Mouse (Mus musculus) spleen, postnatal 14 days (tissue): Measurements from ENCODE around the gene Phb.

Experiments
- DNase-seq, 2 experiments: peaks; one replicate each; pipeline ENCODE4 v3.0.0; 2021 to 2022; ENCODE audit warnings: low spot score in 2 of 2

The Phb gene

DNA sequence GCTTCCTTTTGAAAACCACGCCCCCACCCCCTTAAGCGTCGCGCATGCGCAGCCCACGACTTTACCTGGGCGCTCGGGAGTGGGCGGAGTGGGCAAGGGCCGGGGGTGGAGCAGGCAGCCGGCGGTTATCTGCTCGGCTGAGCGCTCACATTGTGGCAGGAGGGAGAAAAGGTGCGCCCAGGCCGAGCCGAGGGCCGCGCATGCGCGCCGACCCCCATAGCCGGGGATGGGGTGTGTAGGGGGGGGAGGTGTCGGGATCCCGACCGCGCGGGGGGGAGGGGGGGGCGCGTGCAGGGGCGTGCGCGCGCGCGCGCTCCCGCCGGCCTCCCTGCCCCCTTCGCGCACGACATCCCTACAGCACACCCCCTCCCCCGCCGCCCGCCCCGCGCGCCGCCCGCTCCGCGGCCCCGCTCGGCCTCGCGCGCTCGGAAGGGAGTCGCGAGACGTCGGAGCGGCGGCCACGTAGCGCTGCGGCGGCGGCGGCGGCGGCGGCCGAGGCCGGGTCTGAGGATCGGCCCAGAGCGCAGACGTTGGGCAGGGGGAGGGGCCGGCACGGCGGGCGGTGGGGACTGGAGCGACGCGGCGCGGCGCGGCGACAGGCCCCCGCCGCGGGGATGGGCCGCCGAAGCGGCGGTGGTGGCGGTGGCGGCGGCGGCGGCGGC is 45.9 kb downstream of the Phb start, which contains the start of gene Zfp652:
Zfp652 (plus strand) TSS at position 111 of the 662 bp plus-strand sequence.
- DNase-seq: peak; percentile 81 to 86

DNA sequence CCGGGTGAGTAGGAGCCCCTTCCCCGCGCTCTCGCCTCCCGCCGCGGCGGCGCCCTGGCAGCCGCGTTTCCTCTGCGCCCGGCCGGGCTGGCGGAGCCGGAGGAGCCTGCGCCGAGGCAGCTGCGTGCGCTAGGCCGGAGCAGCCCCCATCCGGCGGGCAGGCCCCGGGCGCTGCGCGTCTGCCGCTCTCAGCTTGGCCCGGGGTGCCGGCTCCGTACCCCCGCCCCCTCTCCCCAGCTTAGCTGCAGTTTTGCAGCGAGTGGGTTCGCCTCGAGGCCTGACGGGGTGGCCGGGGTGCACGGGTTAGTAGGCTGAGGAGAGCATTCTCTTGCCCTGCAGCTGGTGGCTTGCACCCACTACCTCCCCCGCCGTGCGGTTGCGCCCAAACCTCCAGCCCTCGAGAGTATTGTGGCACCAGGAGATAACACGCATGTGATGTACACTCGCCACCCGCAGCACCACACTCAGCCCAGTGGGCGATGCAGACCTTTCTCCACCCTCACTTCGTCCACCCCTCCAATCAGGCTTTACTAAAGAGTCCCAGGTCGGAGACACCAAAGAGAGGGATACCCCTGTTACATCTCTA is 46.6 kb downstream of the Phb start:
- peak; percentile 44 to 55 for DNase-seq

GRCm38 (mm10) chr11:95713811-95714241 is 47.1 kb downstream of the Phb start:
- DNase-seq: no peak

- DNase-seq: no peak
Measured at GRCm38 (mm10) chr11:95714411-95714810, 47.7 kb downstream of the Phb start.

GRCm38 (mm10) chr11:95716136-95716535 is 49.4 kb downstream of the Phb start:
- no peak for DNase-seq

- DNase-seq: no peak
Measured at GRCm38 (mm10) chr11:95719356-95719755, 52.6 kb downstream of the Phb start.

DNA sequence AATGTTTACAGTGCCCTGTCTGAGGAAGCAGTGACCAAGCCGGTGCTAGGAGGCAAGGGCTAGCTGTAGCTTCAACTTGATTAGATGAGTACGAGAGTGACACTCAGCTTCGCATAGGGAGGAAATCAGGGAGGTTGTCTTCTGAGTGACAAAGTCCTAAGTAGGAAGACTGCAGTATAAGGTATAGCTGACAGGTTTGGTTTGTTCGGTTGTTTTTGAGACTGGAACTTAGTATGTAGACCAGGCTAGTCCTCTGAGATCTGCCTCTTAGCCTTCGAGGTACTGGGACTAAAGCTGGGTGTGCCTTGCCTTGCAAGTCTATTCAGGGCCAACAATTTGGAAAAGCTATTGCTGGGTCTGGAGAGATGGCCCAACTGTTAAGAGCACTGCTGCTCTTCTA is 56.5 kb downstream of the Phb start, which contains the start of gene B130006D01Rik:
B130006D01Rik (plus strand) TSS at position 301 of the 400 bp plus-strand sequence.
- no peak for DNase-seq

DNA sequence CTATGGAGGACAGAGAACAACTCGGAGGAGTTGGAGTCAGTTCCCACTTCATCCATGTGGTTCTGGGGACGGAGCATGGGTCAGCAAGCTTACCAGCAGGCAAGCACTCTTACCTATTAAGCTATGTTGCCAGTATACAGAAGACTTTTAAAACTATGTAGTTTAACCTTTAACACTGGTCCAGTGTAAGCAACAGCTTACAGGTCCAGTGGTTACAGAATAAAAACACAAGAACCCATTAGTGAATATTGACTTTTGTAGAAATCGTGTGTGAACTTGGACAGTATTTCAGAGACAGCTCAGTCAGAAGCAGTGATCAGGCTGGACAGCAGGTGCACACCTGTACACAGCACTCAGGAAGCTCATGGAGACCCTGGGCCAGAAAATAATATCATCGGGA is 57.7 kb downstream of the Phb start:
- no peak for DNase-seq

DNA sequence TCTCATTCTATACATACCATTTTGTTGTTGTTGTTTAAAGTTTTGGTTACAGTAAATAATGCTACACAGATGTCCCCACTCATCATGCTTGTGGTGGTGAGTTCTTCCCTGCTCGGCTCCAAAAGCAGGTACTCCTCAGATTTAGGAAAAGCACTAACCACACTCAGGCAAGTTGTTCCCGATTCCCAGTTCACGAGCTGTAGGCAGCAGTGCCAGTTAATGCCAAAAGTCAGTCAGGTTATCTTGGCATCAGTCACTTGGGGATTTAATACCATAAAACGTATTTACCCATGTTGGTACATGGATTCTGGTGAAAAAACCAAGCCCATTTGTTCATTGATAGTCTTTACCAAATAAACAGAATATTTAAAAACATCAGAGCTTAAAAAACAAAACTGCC is 59.4 kb downstream of the Phb start:
- no peak for DNase-seq

GRCm38 (mm10) chr11:95727947-95728346 is 61.2 kb downstream of the Phb start:
- DNase-seq: no peak

DNA sequence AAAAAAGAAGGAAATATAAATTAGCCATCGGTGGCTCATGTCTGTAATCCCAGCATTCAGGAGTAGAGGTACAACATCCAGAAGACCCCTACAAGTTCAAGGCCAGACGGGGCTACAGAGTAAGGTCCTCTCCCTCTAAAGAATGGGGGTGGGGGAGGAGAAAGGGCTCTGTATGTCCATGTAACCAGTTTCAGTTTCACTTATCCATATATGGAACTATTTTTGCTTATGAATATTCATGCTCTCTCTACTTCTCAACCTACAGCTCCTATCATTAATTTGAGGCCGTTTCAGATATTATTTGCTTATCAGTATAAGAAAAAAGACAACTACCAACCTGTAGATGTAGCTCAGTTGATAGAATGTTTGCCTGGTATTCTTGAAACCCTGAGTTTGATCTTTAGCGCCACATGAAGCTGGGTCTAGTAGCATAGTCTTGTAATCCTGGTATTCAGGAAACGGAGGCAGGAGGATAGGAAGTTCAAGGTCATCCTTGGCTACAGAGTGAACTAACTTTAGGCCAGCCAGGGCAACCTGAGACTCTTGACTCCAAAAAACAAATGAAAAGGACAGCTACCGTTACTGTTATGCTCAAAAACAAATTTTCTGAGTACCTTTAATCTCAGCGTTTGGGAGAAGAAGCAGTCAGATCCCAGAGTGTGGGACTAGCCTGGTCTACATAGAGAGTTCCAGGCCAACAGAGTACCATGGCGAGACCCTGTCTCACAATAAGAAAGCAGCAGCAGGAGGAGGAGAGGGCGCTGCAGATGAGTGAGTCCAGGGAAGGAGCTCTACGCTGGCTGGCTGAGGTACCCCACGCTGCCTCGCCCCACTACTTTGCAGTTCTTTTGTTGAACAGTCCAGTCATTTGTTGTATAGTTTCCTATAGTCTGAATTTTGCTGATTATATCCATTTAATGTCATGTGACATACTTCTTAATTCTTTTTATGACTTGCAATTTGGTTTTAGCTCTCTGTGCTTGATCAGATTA is 62.5 kb downstream of the Phb start:
- DNase-seq: no peak
